Mouse (Mus musculus) midbrain, embryonic 13.5 days (tissue): ENCODE results near the gene Vmn1r15. TPM values are rescaled to one million over a fixed set of nuclear protein-coding genes. Genes with fewer than 3 reads are reported as not detected.

Experiments
- ATAC-seq: fragments of 200-750 bp; cut with Nextera tagmentation; 2 replicates; pipeline ENCODE4 v1.8.0; 2017; ENCODE audit warnings: mild to moderate bottlenecking, moderate TSS enrichment, moderate library complexity
- H3K27ac ChIP-seq: fragments of 300-500 bp; sonication (generic); 2 replicates; pipeline ENCODE4 v1.5.1; 2015; ENCODE audit warnings: inconsistent platforms, mild to moderate bottlenecking, moderate library complexity
- H3K27me3 ChIP-seq: fragments of 300-500 bp; sonication (generic); 2 replicates; pipeline ENCODE4 v1.6.1; 2015; ENCODE audit warnings: mild to moderate bottlenecking, inconsistent platforms
- H3K36me3 ChIP-seq: fragments of 300-500 bp; sonication (generic); 2 replicates; pipeline ENCODE4 v1.6.1; 2015; ENCODE audit warnings: mild to moderate bottlenecking, inconsistent platforms
- H3K4me1 ChIP-seq: fragments of 300-500 bp; sonication (generic); replicated peaks from 2 replicates; pipeline ENCODE4 v1.6.1; 2015; ENCODE audit warnings: inconsistent platforms
- H3K4me2 ChIP-seq: fragments of 300-500 bp; sonication (generic); replicated peaks from 2 replicates; pipeline ENCODE4 v1.6.1; 2015; ENCODE audit warnings: moderate library complexity, mild to moderate bottlenecking, inconsistent platforms
- H3K4me3 ChIP-seq: fragments of 300-500 bp; sonication (generic); replicated peaks from 2 replicates; pipeline ENCODE4 v1.5.1; 2015; ENCODE audit warnings: mild to moderate bottlenecking, inconsistent platforms
- H3K9ac ChIP-seq: fragments of 300-500 bp; sonication (generic); replicated peaks from 2 replicates; pipeline ENCODE4 v1.6.1; 2015; ENCODE audit warnings: mild to moderate bottlenecking, inconsistent platforms
- H3K9me3 ChIP-seq: fragments of 300-500 bp; sonication (generic); 2 replicates; pipeline ENCODE4 v1.6.1; 2016; ENCODE audit warnings: mild to moderate bottlenecking, inconsistent platforms
- WGBS: fragments of 180-500 bp; shearing (Covaris S2); methylation state at CpG from one replicate; pipeline ENCODE4 v1.1.7; 2015; 5-methylcytosine and 5-hydroxymethylcytosine counted together
- polyA plus RNA-seq: library from polyadenylated mRNA; unstranded; fragments of >200 nt; fragmentation: Nextera tagmentation; extraction: Ambion mirVana; gene quantifications from 2 replicates; pipeline ENCODE4 v1.2.1, GENCODE M21; 2015

Gene Vmn1r15
- not detected in 2 replicates for polyA plus RNA-seq

- H3K27ac ChIP-seq, result no peak within 1 kb of the TSS
- no peaks in the 10 kb centered on the region for H3K36me3 ChIP-seq
- H3K9ac ChIP-seq, result no peak within 1 kb of the TSS
- H3K9me3 ChIP-seq, result no peaks in the 10 kb centered on the region
- H3K4me2 ChIP-seq, result no peak within 1 kb of the TSS
- no peaks in the 10 kb centered on the region for H3K27me3 ChIP-seq
- WGBS, result 77% methylated on average over 1 of the region's 1 CpGs
- H3K4me3 ChIP-seq, result no peak within 1 kb of the TSS
- no peaks in the 10 kb centered on the region for H3K4me1 ChIP-seq
- ATAC-seq, result no peak
Measured at GRCm38 (mm10) chr6:57257652-57258051, at the start of gene Vmn1r15. Vmn1r15 (plus strand) TSS chr6:57257952.

GRCm38 (mm10) chr6:57231386-57231785 lies 26.4 kb upstream of the Vmn1r15 start, which contains the start of gene Vmn1r14:
Vmn1r14 (plus strand) TSS chr6:57231686.
- Histone ChIP-seq H3K27me3 (no peaks in the 10 kb centered on the region), H3K4me2 (no peak within 1 kb of the TSS), H3K9ac (no peak within 1 kb of the TSS), H3K36me3 (no peaks in the 10 kb centered on the region), H3K4me1 (no peaks in the 10 kb centered on the region), H3K27ac (no peak within 1 kb of the TSS), H3K9me3 (no peaks in the 10 kb centered on the region), H3K4me3 (no peak within 1 kb of the TSS)
- 96% methylated on average over 3 of the region's 3 CpGs for WGBS
- ATAC-seq, result no peak

GRCm38 (mm10) chr6:57260990-57261389 lies 3.2 kb downstream of the Vmn1r15 start:
- Histone ChIP-seq H3K36me3 (no peaks in the 10 kb centered on the region), H3K27ac (no peak overlapping the region), H3K4me2 (no peak overlapping the region), H3K4me3 (no peak overlapping the region), H3K27me3 (no peaks in the 10 kb centered on the region), H3K4me1 (no peaks in the 10 kb centered on the region), H3K9me3 (no peaks in the 10 kb centered on the region), H3K9ac (no peak overlapping the region)
- WGBS, result 96% methylated on average over 2 of the region's 2 CpGs
- ATAC-seq, result no peak

GRCm38 (mm10) chr6:57271881-57272280 lies 14.1 kb downstream of the Vmn1r15 start:
- no peak overlapping the region for H3K4me2 ChIP-seq
- WGBS, result 81% methylated on average over 3 of the region's 3 CpGs
- no peaks in the 10 kb centered on the region for H3K4me1 ChIP-seq
- no peak for ATAC-seq
- no peaks in the 10 kb centered on the region for H3K36me3 ChIP-seq
- H3K27ac ChIP-seq, result no peak overlapping the region
- H3K4me3 ChIP-seq, result no peak overlapping the region
- H3K27me3 ChIP-seq, result no peaks in the 10 kb centered on the region
- H3K9ac ChIP-seq, result no peak overlapping the region
- no peaks in the 10 kb centered on the region for H3K9me3 ChIP-seq

GRCm38 (mm10) chr6:57272517-57272916 lies 14.8 kb downstream of the Vmn1r15 start:
- no peak for ATAC-seq
- H3K4me3 ChIP-seq, result no peak overlapping the region
- no peak overlapping the region for H3K9ac ChIP-seq
- H3K27me3 ChIP-seq, result no peaks in the 10 kb centered on the region
- no peaks in the 10 kb centered on the region for H3K9me3 ChIP-seq
- H3K4me1 ChIP-seq, result no peaks in the 10 kb centered on the region
- no peak overlapping the region for H3K4me2 ChIP-seq
- H3K27ac ChIP-seq, result no peak overlapping the region
- no peaks in the 10 kb centered on the region for H3K36me3 ChIP-seq

- Histone ChIP-seq H3K4me2 (no peak overlapping the region), H3K36me3 (no peaks in the 10 kb centered on the region), H3K9ac (no peak overlapping the region), H3K4me1 (no peaks in the 10 kb centered on the region), H3K9me3 (no peaks in the 10 kb centered on the region), H3K4me3 (no peak overlapping the region), H3K27me3 (no peaks in the 10 kb centered on the region), H3K27ac (no peak overlapping the region)
- no peak for ATAC-seq
Measured at GRCm38 (mm10) chr6:57278952-57279351, 21.2 kb downstream of the Vmn1r15 start.

Other genes starting within 250 kb of the Vmn1r15 start
- not detected in 2 replicates for gene Vmn1r7, start 232.6 kb upstream of the Vmn1r15 start, polyA plus RNA-seq
- not detected in 2 replicates for gene Vmn1r8, start 225.7 kb upstream of the Vmn1r15 start, polyA plus RNA-seq
- not detected in 2 replicates for gene Vmn1r9, start 191.2 kb upstream of the Vmn1r15 start, polyA plus RNA-seq
- gene Vmn1r10, start 148.5 kb upstream of the Vmn1r15 start, polyA plus RNA-seq, result not detected in 2 replicates
- gene Vmn1r11, start 124.5 kb upstream of the Vmn1r15 start, polyA plus RNA-seq, result not detected in 2 replicates
- gene Vmn1r12, start 101.0 kb upstream of the Vmn1r15 start, polyA plus RNA-seq, result not detected in 2 replicates
- gene Vmn1r13, start 54.7 kb upstream of the Vmn1r15 start, polyA plus RNA-seq, result not detected in 2 replicates
- not detected in 2 replicates for gene Vmn1r14, start 26.3 kb upstream of the Vmn1r15 start, polyA plus RNA-seq
- not detected in 2 replicates for gene Vmn1r16, start 71.5 kb downstream of the Vmn1r15 start, polyA plus RNA-seq
- gene Vmn1r17, start 105.8 kb downstream of the Vmn1r15 start, polyA plus RNA-seq, result not detected in 2 replicates
- not detected in 2 replicates for gene Vmn1r18, start 137.8 kb downstream of the Vmn1r15 start, polyA plus RNA-seq
- gene Vmn1r19, start 145.8 kb downstream of the Vmn1r15 start, polyA plus RNA-seq, result not detected in 2 replicates
- gene Vmn1r20, start 171.0 kb downstream of the Vmn1r15 start, polyA plus RNA-seq, result 0.04 TPM in 1 of 2 replicates, not detected in the other